Mouse (Mus musculus) stomach, embryonic 14.5 days (tissue): ENCODE measurements around the gene Rif1. TPM values are rescaled to one million over a fixed set of nuclear protein-coding genes. Genes with fewer than 3 reads are reported as not detected.
A peak's percentile ranks its signal among the peaks of the same experiment; 100 is the strongest.

Source experiments
- ATAC-seq: fragments of 200-750 bp; cut with Nextera tagmentation; 2 replicates; pipeline ENCODE4 v1.8.0; 2017; ENCODE audit warnings: low read depth, moderate TSS enrichment; ENCODE audit not compliant: insufficient number of reproducible peaks, insufficient read depth, low FRiP score
- H3K27ac ChIP-seq: fragments of 300-500 bp; sonication (generic); 2 replicates; pipeline ENCODE4 v1.5.1; 2014; ENCODE audit warnings: mild to moderate bottlenecking, low read length, moderate library complexity, mixed read lengths
- H3K27me3 ChIP-seq: fragments of 300-500 bp; sonication (generic); 2 replicates; pipeline ENCODE4 v1.6.1; 2014; ENCODE audit warnings: low read length, control low read depth, mixed read lengths; ENCODE audit not compliant: control insufficient read depth, insufficient read depth
- H3K36me3 ChIP-seq: fragments of 300-500 bp; sonication (generic); 2 replicates; pipeline ENCODE4 v1.6.1; 2014; ENCODE audit warnings: mild to moderate bottlenecking, control low read depth, low read length, moderate library complexity, mixed read lengths; ENCODE audit not compliant: control insufficient read depth, insufficient read depth
- H3K4me1 ChIP-seq: fragments of 300-500 bp; sonication (generic); 2 replicates; pipeline ENCODE4 v1.6.1; 2014; ENCODE audit warnings: low read length, control low read depth, mixed read lengths; ENCODE audit not compliant: control insufficient read depth, insufficient read depth
- H3K4me2 ChIP-seq: fragments of 300-500 bp; sonication (generic); replicated peaks from 2 replicates; pipeline ENCODE4 v1.6.1; 2014; ENCODE audit warnings: low read depth, low read length, control low read depth
- H3K4me3 ChIP-seq: fragments of 300-500 bp; sonication (generic); 2 replicates; pipeline ENCODE4 v1.5.1; 2014; ENCODE audit warnings: low read depth, low read length, control low read depth
- H3K9ac ChIP-seq: fragments of 300-500 bp; sonication (generic); replicated peaks from 2 replicates; pipeline ENCODE4 v1.6.1; 2014; ENCODE audit warnings: low read depth, mild to moderate bottlenecking, control low read depth, low read length, moderate library complexity, mixed read lengths
- H3K9me3 ChIP-seq: fragments of 300-500 bp; sonication (generic); 2 replicates; pipeline ENCODE4 v1.6.1; 2016; ENCODE audit warnings: low read depth, low read length, control low read depth; ENCODE audit not compliant: control insufficient read depth
- WGBS: fragments of 180-500 bp; shearing (Covaris S2); extraction: QIAGEN DNeasy Blood & Tissue Kit; methylation state at CpG from one replicate; pipeline ENCODE4 v1.1.7; 2014; 5-methylcytosine and 5-hydroxymethylcytosine counted together
- polyA plus RNA-seq: library from polyadenylated mRNA; unstranded; fragments of >200 nt; fragmentation: Nextera tagmentation; extraction: Ambion mirVana; gene quantifications from 2 replicates; pipeline ENCODE4 v1.2.1, GENCODE M21; 2014

The Rif1 gene
- polyA plus RNA-seq, 1 experiment from 2014 or later: 41.7 TPM

DNA sequence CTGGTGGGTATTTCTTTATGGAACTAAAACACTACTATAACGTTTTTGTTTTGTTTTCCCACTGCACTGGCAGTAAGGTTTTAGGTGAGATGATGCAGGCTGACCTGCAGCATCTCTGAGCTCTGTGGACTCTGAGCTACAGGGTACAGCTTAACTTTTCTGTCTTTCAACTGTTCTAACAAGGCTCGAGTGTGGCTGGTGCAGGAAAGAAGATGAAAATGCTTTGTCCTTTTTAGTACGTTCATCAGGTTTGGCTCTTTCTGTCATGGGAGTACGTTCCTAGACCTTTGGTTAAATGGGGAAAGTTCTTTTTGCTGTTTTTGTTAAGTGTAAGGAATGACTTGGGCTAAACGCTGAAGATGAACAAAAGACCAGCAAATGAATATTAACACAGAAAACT lies 34.1 kb upstream of the Rif1 start:
- Histone ChIP-seq H3K9ac (no peak overlapping the region), H3K36me3 (no peaks in the 10 kb centered on the region), H3K27ac (no peak overlapping the region), H3K4me1 (no peaks in the 10 kb centered on the region), H3K4me3 (peak overlapping the region; percentile 39; the same call in 1 of the 2 replicates), H3K27me3 (no peaks in the 10 kb centered on the region), H3K4me2 (peak overlapping the region; percentile 48; the same call in 1 of the 2 replicates), H3K9me3 (no peaks in the 10 kb centered on the region)
- ATAC-seq: no peak
- WGBS: 54% methylated on average over 5 of the region's 5 CpGs

DNA sequence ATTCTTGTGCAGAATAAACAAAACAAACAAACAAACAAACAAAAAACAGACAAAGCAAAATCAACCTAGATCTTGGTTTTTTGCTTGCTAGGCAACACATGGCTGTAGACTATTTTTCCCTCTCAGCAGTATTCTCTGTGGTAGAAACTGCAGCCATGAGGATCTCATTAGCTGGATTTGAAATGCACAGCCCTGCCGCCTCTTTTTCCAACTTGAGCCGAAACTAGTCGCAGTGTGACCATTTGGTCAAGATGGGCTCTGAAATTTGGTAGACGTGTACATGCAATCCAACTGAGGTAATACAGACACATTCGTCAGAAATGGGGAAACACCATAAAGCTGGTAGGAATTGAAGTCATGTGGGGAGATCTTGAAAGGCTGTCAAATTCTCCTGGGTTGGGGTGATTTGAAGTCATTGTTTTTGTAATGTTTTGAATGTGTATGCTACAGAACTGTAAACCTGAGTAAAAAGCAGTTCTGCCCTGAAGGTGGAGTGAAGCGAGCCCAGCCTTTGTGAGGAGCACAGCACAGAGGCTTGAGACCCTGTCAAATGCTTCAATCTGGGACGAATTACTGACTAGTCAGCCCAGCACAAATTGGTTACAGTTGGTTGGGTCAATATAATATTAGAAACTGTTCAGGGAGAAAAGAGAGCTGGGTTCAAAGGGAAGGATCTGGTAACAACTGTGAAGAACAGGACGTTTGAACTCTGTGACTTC lies 33.4 kb upstream of the Rif1 start:
- Histone ChIP-seq H3K36me3 (no peaks in the 10 kb centered on the region), H3K9ac (no peak overlapping the region), H3K9me3 (no peaks in the 10 kb centered on the region), H3K27ac (no peak overlapping the region), H3K27me3 (no peaks in the 10 kb centered on the region), H3K4me1 (no peaks in the 10 kb centered on the region), H3K4me2 (no peak overlapping the region; the same call in 1 of the 2 replicates), H3K4me3 (no peak overlapping the region)
- 77% methylated on average over 8 of the region's 8 CpGs for WGBS
- no peak for ATAC-seq

DNA sequence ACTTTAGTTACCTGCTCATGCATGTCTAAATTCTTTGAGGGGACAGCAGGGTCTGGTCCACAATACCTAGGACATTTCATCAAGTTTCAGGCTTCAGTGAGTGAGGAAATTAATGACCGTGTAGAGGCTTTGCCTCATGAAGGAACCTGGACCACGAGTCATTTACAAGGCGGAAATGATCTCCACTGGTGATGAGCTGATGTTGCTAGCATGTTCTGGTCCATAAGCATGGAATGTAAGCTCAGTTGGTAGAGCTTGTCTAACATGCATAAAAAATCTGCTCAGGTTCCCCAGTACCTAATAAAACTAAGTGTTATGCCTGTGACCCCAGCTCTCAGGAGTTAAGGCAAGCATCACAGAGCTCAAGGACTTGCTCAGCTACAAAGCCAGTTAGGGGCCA lies 30.5 kb upstream of the Rif1 start:
- Histone ChIP-seq H3K9me3 (no peaks in the 10 kb centered on the region), H3K36me3 (no peaks in the 10 kb centered on the region), H3K27me3 (no peaks in the 10 kb centered on the region), H3K27ac (no peak overlapping the region), H3K4me3 (no peak overlapping the region), H3K9ac (no peak overlapping the region), H3K4me2 (no peak overlapping the region), H3K4me1 (no peaks in the 10 kb centered on the region)
- 82% methylated on average over 3 of the region's 3 CpGs for WGBS
- ATAC-seq: no peak

DNA sequence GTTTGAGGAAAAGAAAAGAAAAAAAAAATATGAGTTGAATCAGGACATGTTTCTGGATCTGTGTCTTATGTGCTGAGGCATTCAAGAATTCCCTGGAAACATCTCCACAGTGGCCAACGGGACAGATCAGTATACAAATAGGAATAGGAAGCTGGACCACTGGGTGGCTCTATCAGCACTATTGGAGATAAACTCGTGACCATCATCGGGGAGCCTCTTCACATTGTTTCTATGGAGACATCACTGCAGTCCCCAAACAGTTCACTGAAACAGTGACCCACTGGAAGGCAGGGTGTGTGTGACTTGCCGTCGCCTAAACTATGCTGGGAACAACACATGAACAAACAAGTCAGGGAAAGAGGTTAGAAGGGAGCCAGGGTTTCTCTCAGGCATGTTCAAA lies 29.9 kb upstream of the Rif1 start:
- H3K27ac ChIP-seq: no peak overlapping the region
- 69% methylated on average over 5 of the region's 5 CpGs for WGBS
- ATAC-seq: no peak

DNA sequence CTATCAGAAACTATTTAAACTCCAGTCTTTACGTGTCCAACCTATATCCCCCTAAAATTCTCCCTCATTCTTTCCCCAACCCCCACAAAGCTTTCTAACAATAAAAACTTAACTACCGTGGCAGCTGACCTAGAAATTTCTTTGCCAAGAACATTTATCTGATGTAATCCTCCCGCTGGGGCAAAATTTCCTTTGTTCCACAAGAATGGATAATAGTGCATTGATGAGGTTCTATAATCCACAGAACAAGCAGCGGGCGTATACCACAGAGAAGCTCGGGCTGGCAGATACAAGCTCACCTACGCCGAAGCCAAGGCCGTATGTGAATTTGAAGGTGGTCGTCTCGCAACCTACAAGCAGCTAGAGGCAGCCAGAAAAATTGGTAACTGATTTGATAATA lies 29.1 kb upstream of the Rif1 start:
- Histone ChIP-seq H3K27ac (no peak overlapping the region), H3K4me1 (no peaks in the 10 kb centered on the region), H3K4me2 (no peak overlapping the region), H3K4me3 (no peak overlapping the region), H3K27me3 (no peaks in the 10 kb centered on the region), H3K9me3 (no peaks in the 10 kb centered on the region), H3K9ac (no peak overlapping the region), H3K36me3 (no peaks in the 10 kb centered on the region)
- ATAC-seq: no peak
- WGBS: 91% methylated on average over 11 of the region's 11 CpGs

More for the DNA sequence above, 29.9 kb upstream of the Rif1 start:
- Histone ChIP-seq H3K9ac (no peak overlapping the region), H3K4me2 (no peak overlapping the region), H3K9me3 (no peaks in the 10 kb centered on the region), H3K4me1 (no peaks in the 10 kb centered on the region), H3K27me3 (no peaks in the 10 kb centered on the region), H3K36me3 (no peaks in the 10 kb centered on the region), H3K4me3 (no peak overlapping the region)

DNA sequence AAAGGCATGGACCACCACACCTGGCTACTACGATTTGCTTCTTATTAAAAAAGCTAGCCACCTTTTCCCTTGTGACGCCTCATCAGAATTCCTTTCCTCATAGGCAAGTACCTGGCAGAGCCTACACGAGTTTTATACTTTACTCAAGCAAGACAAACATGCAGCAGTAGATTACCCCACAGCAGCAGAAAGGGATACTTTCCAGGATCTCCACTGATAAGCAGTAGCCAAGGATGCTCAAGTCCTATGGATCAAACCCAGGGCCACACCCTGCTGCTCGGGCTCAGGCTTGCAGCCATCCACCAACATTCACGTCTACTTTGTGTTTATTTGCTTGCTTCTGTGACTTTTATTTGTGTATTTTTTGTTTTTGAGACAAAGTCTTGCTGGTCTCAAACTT lies 26.6 kb upstream of the Rif1 start:
- no peak for ATAC-seq
- no peaks in the 10 kb centered on the region for H3K27me3 ChIP-seq
- WGBS: 75% methylated on average over 5 of the region's 5 CpGs

DNA sequence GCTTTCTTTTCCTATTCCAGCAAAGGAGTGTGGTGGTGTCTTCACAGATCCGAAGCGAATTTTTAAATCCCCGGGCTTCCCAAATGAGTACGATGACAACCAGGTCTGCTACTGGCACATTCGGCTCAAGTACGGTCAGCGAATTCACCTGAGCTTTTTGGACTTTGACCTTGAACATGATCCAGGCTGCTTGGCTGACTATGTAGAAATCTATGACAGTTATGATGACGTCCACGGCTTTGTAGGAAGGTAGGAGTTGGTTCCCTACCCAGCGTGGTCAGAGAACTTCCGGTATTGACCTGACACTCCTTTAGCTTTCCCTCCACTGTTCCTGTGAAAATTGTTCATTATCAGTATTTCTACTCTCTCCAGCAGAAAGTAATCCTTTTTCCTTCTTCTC lies 21.8 kb upstream of the Rif1 start:
- Histone ChIP-seq H3K9me3 (no peaks in the 10 kb centered on the region), H3K36me3 (no peaks in the 10 kb centered on the region), H3K4me2 (no peak overlapping the region), H3K9ac (no peak overlapping the region), H3K4me3 (no peak overlapping the region), H3K4me1 (no peaks in the 10 kb centered on the region), H3K27ac (no peak overlapping the region), H3K27me3 (no peaks in the 10 kb centered on the region)
- 89% methylated on average over 11 of the region's 11 CpGs for WGBS
- no peak for ATAC-seq

More for the DNA sequence above, 26.6 kb upstream of the Rif1 start:
- H3K9me3 ChIP-seq: no peaks in the 10 kb centered on the region
- H3K36me3 ChIP-seq: no peaks in the 10 kb centered on the region
- no peak overlapping the region for H3K4me3 ChIP-seq
- H3K9ac ChIP-seq: no peak overlapping the region
- H3K27ac ChIP-seq: no peak overlapping the region
- H3K4me1 ChIP-seq: no peaks in the 10 kb centered on the region
- no peak overlapping the region for H3K4me2 ChIP-seq

DNA sequence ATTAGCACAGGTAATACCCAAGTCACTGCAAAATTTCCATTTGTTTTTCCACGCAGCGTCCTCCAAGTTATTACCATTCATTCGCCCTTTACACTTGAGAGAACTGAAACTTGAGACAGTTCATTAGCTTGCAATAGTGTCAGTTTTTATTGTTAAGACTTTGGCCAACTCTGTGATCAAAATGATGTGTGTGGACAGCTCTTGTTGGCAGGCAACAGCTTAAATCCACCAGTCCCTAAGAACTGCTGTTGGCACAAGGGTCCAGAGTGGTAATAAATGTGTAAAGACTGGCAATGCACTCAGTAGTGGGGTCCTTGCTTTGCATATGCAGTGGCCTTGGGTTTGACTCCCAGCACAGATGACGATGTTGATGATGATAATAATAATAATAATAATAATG lies 20.3 kb upstream of the Rif1 start:
- Histone ChIP-seq H3K4me3 (no peak overlapping the region), H3K4me1 (no peaks in the 10 kb centered on the region), H3K27ac (no peak overlapping the region), H3K36me3 (no peaks in the 10 kb centered on the region), H3K9ac (no peak overlapping the region), H3K27me3 (no peaks in the 10 kb centered on the region), H3K9me3 (no peaks in the 10 kb centered on the region), H3K4me2 (no peak overlapping the region)
- WGBS: 77% methylated on average over 4 of the region's 4 CpGs
- no peak for ATAC-seq

DNA sequence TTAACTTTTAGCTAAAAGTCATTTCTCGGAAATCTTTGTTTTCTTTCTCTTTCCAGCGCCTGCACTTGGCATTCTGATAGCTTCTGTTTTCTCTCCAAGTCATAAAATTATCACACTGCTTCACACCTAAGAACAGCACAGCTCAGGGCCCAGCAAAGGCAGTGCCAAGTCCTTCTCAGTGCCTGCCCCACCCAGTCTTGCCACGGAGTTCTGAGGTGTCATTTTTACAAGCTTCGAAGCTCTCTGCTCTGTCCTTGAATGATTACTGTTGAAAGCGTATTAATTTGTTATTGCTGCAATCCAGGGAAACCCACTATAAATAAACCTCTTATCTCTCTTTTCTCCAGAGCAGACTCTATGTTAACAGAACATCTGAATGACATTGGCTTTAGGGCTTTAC lies 19.1 kb upstream of the Rif1 start:
- H3K4me1 ChIP-seq: no peaks in the 10 kb centered on the region
- no peak overlapping the region for H3K4me2 ChIP-seq
- no peak for ATAC-seq
- H3K4me3 ChIP-seq: no peak overlapping the region
- H3K27ac ChIP-seq: no peak overlapping the region
- H3K36me3 ChIP-seq: no peaks in the 10 kb centered on the region
- no peaks in the 10 kb centered on the region for H3K27me3 ChIP-seq
- H3K9ac ChIP-seq: no peak overlapping the region
- WGBS: 36% methylated on average over 5 of the region's 5 CpGs
- H3K9me3 ChIP-seq: no peaks in the 10 kb centered on the region
